Mouse (Mus musculus): ENCODE results near the gene Reck.

DNA sequence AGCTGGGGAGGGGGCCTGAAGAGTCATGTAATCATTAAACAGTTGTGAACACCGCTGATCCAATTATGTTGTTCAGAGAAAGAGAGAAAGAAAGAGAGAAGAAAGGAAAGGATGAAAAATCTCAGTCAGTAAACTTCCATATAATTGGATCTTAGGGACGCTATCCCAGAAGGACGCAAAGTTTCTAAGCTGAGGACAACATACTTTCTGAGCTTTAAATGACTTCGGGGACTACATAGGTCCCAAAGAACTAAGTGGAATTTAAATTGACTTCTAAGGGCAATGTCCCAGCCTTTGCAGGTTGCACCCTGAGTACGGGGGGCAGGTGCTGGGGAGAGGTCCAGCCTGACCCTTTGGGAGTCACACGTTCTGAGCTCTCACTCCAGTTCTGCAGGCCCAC is 24.1 kb upstream of the Reck start, which contains the start of gene Olfr155:
- TF ChIP-seq POLR2A (IDR thresholded peaks at IDR 0.05; ENCODE audit: control insufficient read depth, low read depth, low read length): no peak
- no peak for TF ChIP-seq CTCF (IDR thresholded peaks at IDR 0.05; ENCODE audit: control insufficient read depth, insufficient read depth, insufficient replicate concordance, low read depth, low read length)

Data from testis, adult 2 months (tissue).